Mouse (Mus musculus) CH12.LX (cell line): ENCODE results near the gene Kdm4b. TPM values are rescaled to one million over a fixed set of nuclear protein-coding genes. Genes with fewer than 3 reads are reported as not detected.

Source experiments
- DNase-seq: peaks from one replicate; pipeline ENCODE4 v3.0.0-alpha.2; 2013; ENCODE audit errors: extremely low read depth
- H3K27ac ChIP-seq: 2 replicates; pipeline ENCODE4 v1.5.1; 2012; ENCODE audit warnings: low read depth, mild to moderate bottlenecking, control low read depth, moderate library complexity; ENCODE audit not compliant: insufficient read depth
- H3K27me3 ChIP-seq: replicated peaks from 2 replicates; pipeline ENCODE3; 2012; ENCODE audit warnings: inconsistent platforms
- H3K36me3 ChIP-seq, 2 experiments: replicated peaks in 1 of 2; 2 replicates each; pipeline versions ENCODE3 to v1.6.1; 2012; ENCODE audit warnings: inconsistent platforms in 1 of 2, low read length in 1 of 2, mild to moderate bottlenecking in 1 of 2, mixed read lengths in 1 of 2, moderate library complexity in 1 of 2; ENCODE audit not compliant: control insufficient read depth in 1 of 2, insufficient read depth in 1 of 2
- H3K4me1 ChIP-seq, 2 experiments: 2 replicates each; pipeline ENCODE4 v1.6.1; 2012; ENCODE audit warnings: inconsistent platforms in 1 of 2, moderate library complexity in 1 of 2; ENCODE audit not compliant: insufficient read depth in 2 of 2, control insufficient read depth in 1 of 2
- H3K4me2 ChIP-seq: 2 replicates; pipeline ENCODE4 v1.6.1; 2012; ENCODE audit warnings: low read depth, mild to moderate bottlenecking, control low read depth; ENCODE audit not compliant: poor library complexity, insufficient read depth, severe bottlenecking
- H3K4me3 ChIP-seq, 3 experiments: fragments of 150-350 bp in 1 of 3; sonication (generic) in 1 of 3; replicated peaks in 1 of 3; 2 replicates each; pipeline versions ENCODE3 to v1.5.1; 2011 to 2012; ENCODE audit warnings: low read depth in 2 of 3, low read length in 2 of 3, mild to moderate bottlenecking in 2 of 3, moderate library complexity in 2 of 3, control low read depth in 1 of 3, improper control_type of control experiment in 1 of 3, inconsistent platforms in 1 of 3, mixed read lengths in 1 of 3; ENCODE audit not compliant: poor library complexity in 1 of 3
- H3K79me2 ChIP-seq: replicated peaks from 2 replicates; pipeline ENCODE4 v1.6.1; 2012; ENCODE audit warnings: mild to moderate bottlenecking, moderate library complexity; ENCODE audit not compliant: control insufficient read depth, poor library complexity, insufficient read depth, severe bottlenecking; ENCODE audit errors: extremely low read depth
- H3K9ac ChIP-seq: 2 replicates; pipeline ENCODE4 v1.6.1; 2012; ENCODE audit warnings: low read depth, mild to moderate bottlenecking, control low read depth, moderate library complexity; ENCODE audit not compliant: insufficient read depth
- H3K9me3 ChIP-seq: replicated peaks from 2 replicates; pipeline ENCODE3; 2012; ENCODE audit warnings: low read length, inconsistent platforms, mixed read lengths
- BHLHE40 ChIP-seq: IDR thresholded peaks from 2 replicates; pipeline ENCODE4 v1.6.1; 2011; ENCODE audit warnings: mild to moderate bottlenecking, low read depth, low read length, improper control_type of control experiment
- CHD1 ChIP-seq: IDR thresholded peaks from 2 replicates; pipeline ENCODE4 v1.6.1; 2012; ENCODE audit warnings: low read depth, low read length, improper control_type of control experiment, inconsistent platforms
- CHD2 ChIP-seq: IDR thresholded peaks from 2 replicates; pipeline ENCODE4 v1.6.1; 2011; ENCODE audit warnings: low read length, improper control_type of control experiment
- ELF1 ChIP-seq: IDR thresholded peaks from 2 replicates; pipeline ENCODE4 v1.6.1; 2014; ENCODE audit warnings: low read depth, mild to moderate bottlenecking, inconsistent platforms, low read length, improper control_type of control experiment
- JUND ChIP-seq: conservative IDR thresholded peaks from 2 replicates; pipeline ENCODE4 v1.6.1; 2011; ENCODE audit warnings: low read depth, low read length, improper control_type of control experiment
- SIN3A ChIP-seq: IDR thresholded peaks from 2 replicates; pipeline ENCODE4 v1.6.1; 2012; ENCODE audit warnings: low read length, improper control_type of control experiment, inconsistent platforms
- SMC3 ChIP-seq: IDR thresholded peaks from 2 replicates; pipeline ENCODE4 v1.6.1; 2011; ENCODE audit warnings: low read depth, low read length, improper control_type of control experiment
- USF1 ChIP-seq: IDR thresholded peaks from 2 replicates; pipeline ENCODE4 v1.6.1; 2014; ENCODE audit warnings: low read depth, mild to moderate bottlenecking, inconsistent platforms, low read length, improper control_type of control experiment
- ZC3H11A ChIP-seq: IDR thresholded peaks from 2 replicates; pipeline ENCODE4 v1.6.1; 2012; ENCODE audit warnings: low read depth, mild to moderate bottlenecking, inconsistent platforms, low read length, improper control_type of control experiment
- ZMIZ1 ChIP-seq: IDR thresholded peaks from 2 replicates; pipeline ENCODE4 v1.6.1; 2012; ENCODE audit warnings: low read depth, mild to moderate bottlenecking, inconsistent platforms, low read length, improper control_type of control experiment
- dilution Hi-C: fragments of 300-500 bp; cut with MboI; formaldehyde crosslinking; loops from 2 replicates; pipeline ENCODE4 v1.14.3; 2020; ENCODE audit warnings: low sequenced_read_pairs; ENCODE audit not compliant: extremely low pct_unique_long_range_greater_than_20kb, extremely low pct_ligation_motif_present
- in situ Hi-C: fragments of 300-500 bp; cut with MboI; formaldehyde crosslinking; loops from 3 replicates; pipeline ENCODE4 v1.14.3; 2019; ENCODE audit warnings: low sequenced_read_pairs, low pct_ligation_motif_present, low pct_unique_long_range_greater_than_20kb, mixed read lengths
- polyA plus RNA-seq: library from polyadenylated mRNA; unstranded; fragments of >175 nt; gene quantifications from 2 replicates; pipeline ENCODE4 v1.2.1, GENCODE M21; 2012; ENCODE audit warnings: low read depth; ENCODE audit not compliant: insufficient read length
- total RNA-seq, 2 experiments: library from RNA; depleted of rRNA; stranded (reverse); fragments of 300-350 nt in 1 of 2; fragments of >200 nt in 1 of 2; gene quantifications; 2 replicates each; pipeline ENCODE4 v1.2.3; 2012 to 2014

Gene Kdm4b
- total and polyA plus RNA-seq, 3 experiments, result 12.3 to 19.5 (median 14.2) TPM

DNA sequence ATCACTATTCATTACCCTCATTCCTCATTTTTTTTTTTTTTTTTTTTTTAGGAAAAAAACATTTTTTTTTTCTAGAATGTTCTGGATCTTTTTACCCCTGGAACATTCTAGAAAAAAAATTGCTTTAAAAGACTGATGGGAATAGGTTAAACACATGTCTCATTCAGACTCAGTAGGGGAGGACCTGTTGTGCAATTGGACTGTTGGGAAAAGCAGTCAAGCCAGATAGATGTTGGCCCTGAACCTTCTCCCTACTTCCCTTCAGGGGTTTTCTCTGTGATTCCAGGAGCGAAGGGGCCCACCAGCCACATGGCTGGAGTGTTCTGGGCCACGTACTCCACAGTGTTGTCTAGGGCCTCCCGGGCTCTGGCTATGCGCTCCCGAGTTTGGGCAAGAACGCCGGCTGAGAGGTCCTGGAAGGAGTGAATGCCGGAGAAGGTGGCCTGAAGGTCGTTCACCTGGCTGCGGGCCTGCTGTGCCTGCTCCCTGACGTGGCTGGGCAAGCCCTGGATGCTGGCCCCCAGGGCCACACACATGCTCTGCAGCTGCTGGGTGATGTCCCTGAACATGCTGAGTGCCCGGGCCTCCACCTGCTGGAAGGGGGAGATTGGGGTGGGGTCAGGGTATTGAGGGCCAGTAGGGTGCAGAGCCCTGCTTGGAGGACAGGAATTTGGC, 46.2 kb upstream of the Kdm4b start:
- TF ChIP-seq CHD2 (no peak), SIN3A (no peak)
- Histone ChIP-seq H3K79me2 (peaks cover 17% of the 10 kb centered on the region), H3K9ac (no peak overlapping the region)

DNA sequence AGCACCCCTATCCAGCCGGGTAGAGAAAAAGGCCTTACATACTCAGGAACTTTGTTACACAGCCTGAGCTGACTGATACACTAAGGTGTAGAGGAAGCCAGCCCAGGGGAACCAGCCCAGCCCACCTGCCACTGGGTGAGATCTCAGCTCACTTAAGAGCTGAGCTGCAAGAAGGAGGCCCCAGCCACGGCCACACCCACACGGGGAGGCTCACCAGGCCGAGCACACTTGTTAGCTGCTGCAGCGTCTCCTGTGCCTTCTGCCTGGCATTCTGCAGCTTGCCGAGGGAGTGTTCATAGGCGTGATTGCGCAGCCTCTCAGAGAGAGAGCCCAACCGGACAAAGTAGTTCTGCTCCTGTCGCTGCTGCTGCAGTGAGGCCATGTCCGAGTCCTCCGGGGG, 44.7 kb upstream of the Kdm4b start:
- Histone ChIP-seq H3K4me1 (peaks cover 24 to 45% of the 10 kb centered on the region in 2 experiments), H3K27me3 (no peaks in the 10 kb centered on the region), H3K27ac (no peak overlapping the region), H3K79me2 (peaks cover 4% of the 10 kb centered on the region), H3K36me3 (peaks cover 44 to 69% of the 10 kb centered on the region in 2 experiments), H3K9me3 (no peaks in the 10 kb centered on the region), H3K4me2 (no peak overlapping the region), H3K4me3 (no peak overlapping the region), H3K9ac (no peak overlapping the region)
- no peak for DNase-seq
- in situ Hi-C loops, result no loop called here
- TF ChIP-seq CHD1, result no peak
- no peak for TF ChIP-seq CHD2
- no peak for TF ChIP-seq USF1
- no peak for TF ChIP-seq ZC3H11A
- dilution Hi-C loops, result no loop called here

More for the DNA sequence above, 46.2 kb upstream of the Kdm4b start:
- dilution Hi-C loops, result no loop called here
- DNase-seq, result no peak
- Histone ChIP-seq H3K27ac (no peak overlapping the region), H3K27me3 (no peaks in the 10 kb centered on the region), H3K4me3 (no peak overlapping the region), H3K9me3 (no peaks in the 10 kb centered on the region), H3K4me2 (no peak overlapping the region), H3K36me3 (peaks cover 29 to 53% of the 10 kb centered on the region in 2 experiments), H3K4me1 (peaks cover 24 to 45% of the 10 kb centered on the region in 2 experiments)
- in situ Hi-C loops, result no loop called here

DNA sequence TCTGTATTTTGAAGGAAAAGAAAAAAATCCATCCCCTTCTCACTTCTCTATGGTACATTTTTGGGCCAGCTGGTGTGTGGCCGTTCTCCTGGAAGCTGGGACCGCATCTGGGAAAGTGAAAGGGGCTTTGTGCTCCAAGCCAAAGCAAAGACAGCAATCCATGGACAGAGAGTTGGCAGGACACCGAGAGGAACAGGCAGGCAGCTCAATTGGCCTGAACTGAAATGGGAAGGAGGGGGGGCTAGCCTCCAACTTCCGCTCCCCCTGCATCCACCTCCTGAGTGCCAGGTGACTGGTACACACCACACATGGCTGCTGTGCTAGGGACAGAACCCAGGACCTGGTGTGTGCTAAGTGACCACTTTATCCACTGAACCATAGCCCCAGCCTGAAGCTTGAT, 43.1 kb upstream of the Kdm4b start:
- dilution Hi-C loops, result no loop called here
- H3K27me3 ChIP-seq, result no peaks in the 10 kb centered on the region
- no peaks in the 10 kb centered on the region for H3K9me3 ChIP-seq
- H3K4me1 ChIP-seq, result peaks cover 25 to 52% of the 10 kb centered on the region in 2 experiments
- H3K79me2 ChIP-seq, result no peaks in the 10 kb centered on the region
- in situ Hi-C loops, result no loop called here
- DNase-seq, result no peak
- no peak overlapping the region for H3K27ac ChIP-seq
- H3K4me2 ChIP-seq, result no peak overlapping the region
- H3K9ac ChIP-seq, result no peak overlapping the region
- H3K36me3 ChIP-seq, result peaks cover 49 to 81% of the 10 kb centered on the region in 2 experiments
- no peak overlapping the region for H3K4me3 ChIP-seq
- TF ChIP-seq BHLHE40 (no peak), JUND (no peak), ELF1 (no peak), ZMIZ1 (no peak), SMC3 (no peak)
